In the genomic region with DNA sequence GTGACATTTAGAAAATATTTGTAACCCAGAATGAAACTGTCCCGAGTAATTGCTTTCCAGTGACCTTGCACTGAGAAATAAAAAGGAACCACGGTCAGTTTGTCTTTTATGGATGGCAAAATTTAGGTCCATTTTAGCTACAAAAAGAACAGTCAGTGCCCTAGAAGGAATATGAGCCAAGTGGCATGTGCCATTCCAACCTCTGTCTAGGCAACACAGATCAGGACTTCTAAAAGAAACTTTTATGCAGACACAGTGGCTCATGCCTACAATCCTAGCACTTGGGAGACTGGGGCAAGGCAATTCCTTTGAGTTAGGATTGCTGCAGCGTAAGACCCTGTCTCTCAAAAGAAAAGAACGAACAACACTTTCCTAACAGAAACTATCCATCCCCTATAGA, we compare ENCODE assay signal across 11 mouse cellular contexts.
"Had no signal": no experiment of that assay in that cellular context is flagged by ENCODE, and none has a peak within 500 bp of the region (broad histone marks: within the 10 kb centered on the region; RNA-seq: fewer than 3 reads in every experiment).

No protein-coding gene starts in this region.

- H3K27me3 ChIP-seq: intestine, embryonic 15.5 days; limb, embryonic 13.5 days; liver, embryonic 12.5 days; megakaryocyte, embryonic 14.5 days; midbrain, embryonic 12.5 days had no signal

- H3K9ac ChIP-seq: intestine, embryonic 15.5 days; limb, embryonic 13.5 days; liver, embryonic 12.5 days; lung, embryonic 14.5 days; midbrain, embryonic 12.5 days had no signal

- H3K9me3 ChIP-seq: intestine, embryonic 15.5 days; liver, embryonic 12.5 days; midbrain, embryonic 12.5 days had no signal

- H3K4me1 ChIP-seq: midbrain, embryonic 12.5 days had no signal

- DNase-seq: right cerebral cortex, adult 18-20 months; right cerebral cortex, postnatal 25 days; thymus, adult 2 months; thymus, postnatal 25 days had no signal

- H3K4me3 ChIP-seq: intestine, embryonic 15.5 days; layer of hippocampus, adult 2 months; limb, embryonic 13.5 days; liver, embryonic 12.5 days; megakaryocyte, embryonic 14.5 days; midbrain, embryonic 12.5 days had no signal

- H3K27ac ChIP-seq: intestine, embryonic 15.5 days; limb, embryonic 13.5 days; liver, embryonic 12.5 days; midbrain, embryonic 12.5 days had no signal
